In the genomic region with DNA sequence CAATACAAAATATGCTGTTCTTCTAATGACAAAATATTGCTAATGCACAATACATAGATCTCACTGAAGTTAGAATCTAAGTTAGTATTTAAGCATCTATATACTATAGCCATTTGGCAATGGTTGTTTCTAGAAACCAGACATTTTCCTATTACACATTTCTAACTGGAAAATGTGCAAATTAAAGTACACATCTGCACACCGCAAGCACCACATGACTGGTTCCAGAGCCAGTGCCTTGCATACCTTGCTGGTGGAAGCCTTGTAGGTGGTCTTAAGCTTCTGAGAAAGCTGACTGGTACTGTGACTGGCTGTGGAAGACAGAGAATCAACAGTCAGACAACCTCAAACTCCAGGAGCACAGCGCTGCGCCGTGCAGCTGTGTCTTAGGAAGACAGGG, we compare ENCODE assay signal across 32 mouse cellular contexts.
"Had no signal": no experiment of that assay in that cellular context is flagged by ENCODE, and none has a peak within 500 bp of the region (broad histone marks: within the 10 kb centered on the region; RNA-seq: fewer than 3 reads in every experiment).

No protein-coding gene starts in this region.

- H3K4me1 ChIP-seq: limb, embryonic 10.5 days; limb, embryonic 12.5 days; limb, embryonic 13.5 days; limb, embryonic 15.5 days; lung, embryonic 15.5 days; midbrain, embryonic 10.5 days; midbrain, embryonic 12.5 days; midbrain, embryonic 13.5 days; midbrain, embryonic 15.5 days; neural tube, embryonic 12.5 days had no signal

- H3K27ac ChIP-seq: limb, embryonic 10.5 days; limb, embryonic 12.5 days; limb, embryonic 13.5 days; limb, embryonic 15.5 days; liver, embryonic 12.5 days; liver, embryonic 13.5 days; liver, embryonic 14.5 days; liver, embryonic 15.5 days; lung, embryonic 15.5 days; macrophage; midbrain, embryonic 10.5 days; midbrain, embryonic 12.5 days; midbrain, embryonic 13.5 days; midbrain, embryonic 15.5 days; neural tube, embryonic 12.5 days had no signal

- H3K27me3 ChIP-seq: limb, embryonic 12.5 days; limb, embryonic 13.5 days; limb, embryonic 15.5 days; liver, embryonic 12.5 days; liver, embryonic 13.5 days; liver, embryonic 15.5 days; lung, embryonic 15.5 days; megakaryocyte, embryonic 14.5 days; midbrain, embryonic 12.5 days; midbrain, embryonic 13.5 days; midbrain, embryonic 15.5 days; neural tube, embryonic 12.5 days had no signal

- DNase-seq: left cerebral cortex, postnatal 4 days; liver; liver, embryonic 13.5 days; liver, postnatal 0 days; lung, adult 18-20 months; lung, adult 2 months; lung, embryonic 14.5 days; lung, postnatal 10 days; lung, postnatal 14 days; lung, postnatal 36 days; lung, postnatal 4 days; midbrain, embryonic 14.5 days had no signal

- H3K4me3 ChIP-seq: limb, embryonic 10.5 days; limb, embryonic 12.5 days; limb, embryonic 13.5 days; limb, embryonic 15.5 days; liver, embryonic 12.5 days; liver, embryonic 13.5 days; liver, embryonic 15.5 days; lung, embryonic 15.5 days; megakaryocyte, embryonic 14.5 days; midbrain, embryonic 10.5 days; midbrain, embryonic 12.5 days; midbrain, embryonic 13.5 days; midbrain, embryonic 15.5 days; myocyte; neural tube, embryonic 12.5 days had no signal

- H3K9me3 ChIP-seq: limb, embryonic 10.5 days; limb, embryonic 12.5 days; limb, embryonic 13.5 days; limb, embryonic 15.5 days; liver, embryonic 12.5 days; liver, embryonic 13.5 days; liver, embryonic 15.5 days; lung, embryonic 15.5 days; megakaryocyte, embryonic 14.5 days; midbrain, embryonic 10.5 days; midbrain, embryonic 12.5 days; midbrain, embryonic 13.5 days; midbrain, embryonic 15.5 days; neural tube, embryonic 12.5 days had no signal

- H3K9ac ChIP-seq: limb, embryonic 12.5 days; limb, embryonic 13.5 days; limb, embryonic 15.5 days; liver, embryonic 12.5 days; liver, embryonic 13.5 days; liver, embryonic 14.5 days; liver, embryonic 15.5 days; liver, postnatal 0 days; lung, embryonic 14.5 days; lung, embryonic 15.5 days; midbrain, embryonic 12.5 days; midbrain, embryonic 13.5 days; midbrain, embryonic 15.5 days; neural tube, embryonic 12.5 days had no signal

- H3K4me2 ChIP-seq: limb, embryonic 12.5 days; limb, embryonic 13.5 days; limb, embryonic 15.5 days; liver, embryonic 11.5 days; liver, embryonic 12.5 days; liver, embryonic 13.5 days; liver, embryonic 15.5 days; lung, embryonic 14.5 days; lung, embryonic 15.5 days; midbrain, embryonic 11.5 days; midbrain, embryonic 12.5 days; midbrain, embryonic 13.5 days; midbrain, embryonic 15.5 days; neural tube, embryonic 12.5 days had no signal

- ATAC-seq: liver, embryonic 12.5 days; liver, postnatal 0 days; lung, postnatal 0 days; midbrain, embryonic 13.5 days; midbrain, embryonic 15.5 days; midbrain, embryonic 16.5 days had no signal
